Mouse (Mus musculus) small intestine, adult 2 months (tissue): ENCODE data around the gene Adrb1.

Source experiments
- CTCF ChIP-seq: fragments of 200-500 bp; IDR thresholded peaks from 2 replicates; pipeline ENCODE4 v1.5.1; 2012; ENCODE audit warnings: low read depth, mild to moderate bottlenecking, control low read depth, inconsistent platforms, low read length, moderate library complexity, mixed read lengths; ENCODE audit not compliant: insufficient replicate concordance, insufficient read length; ENCODE audit errors: extremely low read depth
- POLR2A ChIP-seq: fragments of 200-500 bp; IDR thresholded peaks from 2 replicates; pipeline ENCODE4 v1.6.1; 2012; ENCODE audit warnings: low read depth, mild to moderate bottlenecking, control low read depth, inconsistent platforms, low read length, moderate library complexity

DNA sequence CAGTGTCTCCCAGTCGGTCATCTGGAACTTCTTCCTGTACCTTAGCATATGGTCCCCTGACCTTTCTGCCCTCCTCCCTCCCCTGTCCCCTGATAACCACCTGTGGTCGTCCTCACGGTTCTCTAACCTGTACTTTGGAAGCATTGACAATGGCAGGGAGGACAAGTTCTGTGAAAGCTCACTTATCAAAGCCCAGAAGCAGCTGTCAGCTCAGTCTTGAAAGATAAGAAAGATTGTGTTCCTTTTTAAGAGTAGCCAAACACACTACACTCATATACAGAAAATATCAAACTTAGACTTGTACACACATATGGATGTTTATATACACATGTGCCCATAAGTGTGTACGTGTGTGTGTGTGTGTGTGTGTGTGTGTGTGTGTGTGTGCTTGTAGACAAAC lies 13.7 kb downstream of the Adrb1 start:
- no peak for TF ChIP-seq CTCF
- TF ChIP-seq POLR2A, result no peak
